Mouse (Mus musculus): ENCODE measurements around the gene Eif3g.

DNA sequence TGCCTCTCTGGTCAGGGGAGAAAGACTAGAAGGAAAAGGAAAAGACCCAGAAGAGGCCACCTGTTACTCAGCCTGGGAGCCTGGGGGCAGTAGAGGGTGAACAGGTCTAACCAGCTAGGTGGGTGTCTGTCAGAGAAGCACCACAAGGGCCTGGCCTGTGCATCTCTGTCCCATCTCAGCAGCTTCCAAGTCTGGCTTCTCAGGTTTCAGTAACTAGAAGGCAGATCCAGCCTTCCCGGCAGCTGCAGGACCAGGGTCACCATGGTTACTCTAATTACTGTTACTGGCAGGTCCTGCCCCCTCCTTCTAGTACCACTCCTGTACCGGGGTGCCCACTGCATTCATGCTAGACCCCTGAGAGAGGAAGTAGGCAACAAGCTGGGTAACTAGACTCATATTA lies 45.5 kb upstream of the Eif3g start:
- TF ChIP-seq POLR2A (IDR thresholded peaks at IDR 0.05; ENCODE audit: control insufficient read depth, low read depth, low read length) (no peak), CTCF (IDR thresholded peaks at IDR 0.05; ENCODE audit: control insufficient read depth, insufficient read depth, insufficient replicate concordance, low read depth, low read length) (no peak)

All from testis, adult 2 months (tissue).